Mouse (Mus musculus): ENCODE data around the gene Syt14.

Gene Syt14

DNA sequence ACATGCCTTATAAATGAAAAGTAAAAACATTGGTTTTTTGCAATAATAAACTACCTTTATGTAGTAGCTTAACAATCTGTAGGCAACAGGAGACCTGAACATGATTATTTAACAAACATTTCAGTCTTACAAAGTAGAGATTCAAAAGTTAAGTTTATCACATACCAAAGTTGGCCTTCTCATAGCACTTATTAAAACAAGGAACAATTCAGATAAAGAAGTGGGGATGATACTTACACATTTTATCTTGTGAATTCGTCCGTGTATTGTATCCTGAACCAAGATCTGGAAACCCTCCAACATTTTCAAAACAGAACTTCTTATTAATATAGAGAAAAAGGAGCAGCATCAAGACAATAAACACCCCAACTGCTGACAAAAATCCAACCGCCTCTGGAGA is 49.1 kb downstream of the Syt14 start:
- no peak for DNase-seq

DNA sequence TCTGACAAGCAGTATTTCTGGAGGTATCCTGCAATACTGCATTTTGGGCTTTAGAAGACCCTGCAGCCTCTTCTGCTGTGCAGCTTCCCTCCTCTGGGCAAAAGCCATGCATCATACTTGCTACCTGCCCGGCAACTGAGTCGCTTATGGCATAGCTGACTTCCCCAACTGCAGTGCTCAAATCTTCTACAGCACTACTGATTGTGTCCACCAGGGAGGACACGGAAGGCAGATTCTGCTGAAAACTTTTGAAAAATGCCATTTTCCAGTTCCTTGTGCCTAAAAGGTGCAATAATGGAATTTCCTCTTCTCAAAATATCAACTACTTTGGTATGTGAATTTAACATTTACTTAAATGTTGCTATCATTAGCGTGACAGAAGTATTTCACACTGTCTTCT is 51.2 kb downstream of the Syt14 start:
- no peak for DNase-seq

DNA sequence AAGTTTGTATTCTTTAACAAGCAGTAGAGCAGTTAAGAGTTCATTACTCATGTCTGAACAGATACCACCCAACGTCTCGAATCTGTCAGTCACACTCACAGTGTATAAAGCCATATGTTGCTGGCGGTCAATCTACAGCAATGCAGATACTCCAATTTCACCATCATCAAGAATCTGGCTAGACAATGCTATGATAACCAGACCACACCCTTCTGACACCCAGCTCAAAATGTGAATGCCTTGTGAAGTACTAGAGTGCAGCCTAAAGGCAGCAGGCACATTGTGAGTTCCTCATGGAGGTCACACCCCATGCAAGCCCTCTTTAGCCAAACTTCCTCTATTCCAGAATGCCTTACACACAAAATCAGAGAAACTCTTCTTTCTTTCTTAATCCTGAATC is 53.9 kb downstream of the Syt14 start:
- DNase-seq = no peak

DNA sequence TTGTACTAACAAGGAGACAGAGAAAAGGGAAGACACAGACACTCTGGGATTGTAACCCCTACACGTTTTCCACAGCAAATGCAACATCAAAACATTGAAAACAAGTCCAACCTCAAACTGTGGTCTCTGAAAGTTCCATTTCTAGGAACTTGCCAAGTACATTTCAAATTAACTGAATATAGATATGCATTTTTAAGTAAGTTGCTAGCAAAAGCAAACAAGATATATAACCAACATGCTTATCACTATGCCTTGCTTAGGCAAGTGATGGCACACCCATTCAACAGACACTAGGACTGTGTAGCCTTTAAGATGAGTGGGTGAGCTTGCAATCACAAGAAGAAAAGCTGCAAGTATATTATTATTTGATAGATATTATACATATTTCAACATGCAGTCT is 54.5 kb downstream of the Syt14 start:
- DNase-seq = no peak

DNA sequence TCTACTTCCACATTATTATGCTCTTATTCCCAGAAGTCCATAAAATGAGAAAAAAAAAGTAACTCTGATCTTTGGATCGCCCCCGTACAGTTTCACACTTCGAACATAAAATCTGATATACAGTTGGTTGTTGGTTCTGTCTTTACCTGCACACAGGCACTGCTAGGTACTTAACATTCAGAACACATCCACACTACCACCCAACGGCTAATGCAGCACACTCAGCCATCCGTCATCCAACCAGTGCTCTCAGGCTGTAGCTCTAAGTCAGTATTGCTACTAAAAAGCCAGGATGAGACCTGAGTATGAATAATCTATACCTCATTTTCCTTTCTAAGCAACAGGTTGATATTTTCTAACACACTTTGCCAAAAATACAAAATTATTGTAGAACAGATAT is 73.3 kb downstream of the Syt14 start:
- no peak for DNase-seq

DNA sequence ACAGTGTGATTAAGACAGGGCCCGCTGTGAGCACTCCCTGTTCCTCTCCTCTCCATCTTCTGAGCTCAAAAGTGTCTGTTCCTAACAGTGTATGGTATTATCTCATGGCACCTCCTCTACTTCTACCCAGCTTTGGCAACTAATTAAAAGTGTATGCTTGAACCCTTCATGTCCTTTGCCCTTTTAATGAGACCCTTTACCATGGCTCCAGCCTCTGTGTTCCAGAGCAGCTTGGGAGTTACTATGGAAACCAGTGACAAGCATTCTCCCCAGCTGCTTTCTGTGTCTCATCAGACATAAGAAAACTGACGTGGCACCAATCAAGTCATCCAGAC is 87.8 kb downstream of the Syt14 start:
- no peak for DNase-seq

DNA sequence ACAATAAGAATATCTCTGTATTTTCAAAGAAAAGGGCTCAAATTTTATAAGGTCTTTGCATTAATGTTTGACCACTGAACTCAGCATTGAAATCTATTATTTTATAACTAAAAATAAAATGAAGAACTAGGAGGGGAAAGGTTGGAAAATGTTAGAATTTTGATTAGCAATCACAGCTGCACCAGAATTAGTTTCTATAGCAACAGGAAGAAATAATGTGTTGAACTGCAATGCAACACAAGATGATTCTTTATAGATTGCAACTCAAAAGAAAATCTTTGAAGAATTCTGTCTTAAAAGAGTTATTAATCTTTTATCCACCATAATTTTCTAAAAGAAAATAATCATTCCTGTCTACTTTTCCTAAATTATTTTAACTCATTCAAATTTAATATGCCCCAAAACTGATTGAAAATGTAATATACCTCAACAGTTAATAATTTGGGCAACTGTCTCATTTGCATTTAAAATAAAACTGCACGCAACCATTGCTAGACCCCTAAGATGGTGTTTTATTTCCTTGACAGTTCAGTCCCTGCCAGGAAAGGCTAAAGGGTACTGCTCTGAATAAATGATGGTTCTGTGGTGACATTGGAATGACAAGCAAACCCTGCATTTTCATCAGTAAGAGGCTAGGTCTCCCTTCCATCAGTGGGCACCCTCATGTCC is 88.3 kb downstream of the Syt14 start:
- DNase-seq = no peak

DNA sequence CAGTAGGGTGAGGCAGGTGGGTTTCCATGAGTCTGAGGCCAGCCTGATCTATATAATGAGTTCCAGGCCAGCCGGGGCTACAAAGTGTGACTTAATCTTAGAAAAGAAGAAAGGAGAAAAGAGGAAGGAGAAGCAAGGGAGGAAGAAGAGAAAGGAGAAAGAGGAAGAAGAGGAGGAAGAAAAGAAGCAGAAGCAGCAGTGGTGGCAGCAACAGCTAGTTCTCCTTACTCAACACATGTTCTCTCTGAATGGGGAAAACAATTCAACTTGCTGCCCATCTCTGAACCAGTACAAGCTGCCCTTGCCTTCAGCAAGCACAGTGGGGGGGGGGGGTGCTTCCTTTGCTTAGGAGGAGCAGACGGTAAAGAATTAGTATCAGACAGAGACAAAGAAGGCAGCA is 96.5 kb downstream of the Syt14 start:
- no peak for DNase-seq

DNA sequence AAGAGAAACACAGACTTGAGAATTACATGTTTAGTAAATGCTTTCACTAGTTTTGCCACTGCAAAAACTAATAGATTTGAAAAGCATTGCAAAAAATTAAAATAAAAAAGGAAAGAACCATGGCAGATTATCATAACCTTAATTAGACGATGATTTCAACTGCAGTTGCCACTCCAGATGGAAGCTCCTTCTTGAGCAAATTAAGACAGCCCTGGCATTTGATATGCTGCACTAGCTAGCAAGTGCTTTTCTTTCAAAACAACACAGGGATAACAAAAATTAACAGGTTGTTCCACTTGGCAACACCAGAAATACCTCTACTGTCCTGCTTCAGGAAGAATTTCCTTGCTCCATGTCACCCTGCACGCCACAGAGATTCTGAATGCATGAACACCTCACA is 97.6 kb downstream of the Syt14 start:
- DNase-seq = no peak

DNA sequence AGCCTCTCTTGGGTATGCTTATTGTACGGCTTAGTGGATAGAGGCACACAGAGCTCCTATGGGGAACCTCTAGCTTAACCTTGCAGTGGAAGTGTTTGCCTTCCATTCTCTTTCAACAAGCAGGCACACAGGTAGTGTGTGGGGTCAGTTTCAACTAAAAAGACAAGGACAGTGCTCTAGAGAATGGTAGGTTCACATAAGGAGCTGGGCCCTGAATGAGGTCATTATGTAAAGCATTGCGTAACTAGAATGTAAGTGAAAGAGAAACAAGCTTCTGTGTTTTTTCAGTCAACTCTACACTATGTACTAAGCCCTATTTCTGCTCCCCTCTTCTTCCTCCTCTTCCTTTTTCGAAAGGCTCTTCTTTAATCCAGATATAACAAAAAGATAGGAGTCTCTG is 103.8 kb downstream of the Syt14 start:
- DNase-seq = no peak

DNA sequence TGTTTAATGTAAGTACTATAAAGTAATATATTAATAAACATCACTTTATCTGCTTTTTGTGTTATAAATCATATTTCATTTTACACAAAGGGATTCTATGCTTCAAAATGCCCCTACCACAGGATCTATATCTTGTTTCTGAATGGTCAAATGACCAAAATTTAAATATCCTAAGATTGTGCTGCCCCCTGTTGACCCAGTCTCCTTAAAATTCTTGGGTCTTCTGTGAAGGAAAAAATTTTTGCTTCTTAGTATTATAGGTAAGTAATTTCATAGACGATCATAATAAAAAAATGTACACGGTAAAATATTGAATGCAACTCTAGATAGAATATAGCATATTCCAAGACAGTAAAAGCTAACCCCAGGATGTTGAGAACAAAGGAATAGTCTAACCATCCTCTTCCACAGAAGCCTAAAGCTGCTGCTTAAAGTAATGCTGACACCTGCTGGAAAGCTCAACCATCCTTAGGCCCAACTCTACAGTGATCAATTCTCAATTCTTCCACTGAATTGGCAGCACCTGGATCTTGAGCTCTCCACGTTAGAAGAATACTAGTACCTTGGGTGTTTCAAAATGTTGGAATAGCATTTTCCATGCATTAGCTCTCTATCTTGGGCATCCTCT is 123.4 kb downstream of the Syt14 start:
- no peak for DNase-seq

DNA sequence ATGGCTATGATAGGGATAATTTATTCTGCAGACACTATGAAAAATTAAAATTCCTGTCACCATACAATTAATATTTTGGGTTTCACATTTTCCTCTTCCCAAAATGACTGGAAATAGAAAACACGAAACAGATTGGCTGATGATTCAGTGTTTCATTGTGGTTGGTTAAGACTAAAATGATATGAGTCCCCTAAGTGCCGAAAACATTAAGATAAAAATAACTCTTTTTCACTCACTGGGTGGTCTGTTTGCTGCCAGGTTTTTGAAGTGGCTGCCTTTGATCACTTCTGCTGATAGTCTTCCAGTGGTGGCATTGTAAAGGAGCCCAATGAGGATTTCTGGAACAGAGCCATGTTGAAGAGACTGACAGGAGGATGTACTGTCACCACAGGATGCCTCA is 134.1 kb downstream of the Syt14 start:
- no peak for DNase-seq

DNA sequence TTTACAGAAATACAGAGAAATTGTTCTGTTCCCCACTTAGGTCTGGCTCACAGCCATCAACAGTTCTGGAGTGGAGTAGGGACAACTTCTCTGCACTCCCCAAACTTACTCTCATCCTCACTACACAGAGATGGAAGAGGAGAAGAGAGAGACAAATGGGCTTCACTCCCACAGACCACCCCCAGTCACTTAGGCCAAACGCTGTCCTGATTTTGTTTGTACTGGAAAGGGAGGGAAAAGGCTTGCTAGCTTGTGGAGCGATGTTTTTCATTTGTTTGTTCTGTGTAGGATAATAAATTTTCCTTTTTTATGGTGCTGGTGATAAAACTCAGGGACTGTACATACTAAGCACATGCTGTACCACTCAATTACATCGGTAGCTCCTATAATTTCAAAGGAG is 134.7 kb downstream of the Syt14 start:
- DNase-seq = no peak

DNA sequence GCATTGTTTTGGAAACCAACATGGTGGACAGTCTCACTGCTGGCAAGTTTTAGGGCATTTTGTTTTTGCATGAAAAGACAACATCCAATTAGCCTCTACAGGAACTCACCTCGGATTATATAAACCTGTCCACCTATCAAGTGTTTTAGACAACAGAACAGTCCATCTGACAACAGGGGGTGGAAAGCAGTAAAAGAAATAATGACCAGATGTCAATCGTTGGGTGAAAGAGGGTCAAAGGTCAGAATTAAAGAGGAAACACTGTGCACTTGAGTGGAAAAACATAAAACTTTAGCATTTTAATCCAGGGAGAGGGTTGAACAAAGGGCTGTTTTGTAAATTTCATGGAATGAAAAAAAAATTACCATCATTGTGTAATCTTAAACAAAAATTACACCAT is 136.8 kb downstream of the Syt14 start:
- DNase-seq = no peak

DNA sequence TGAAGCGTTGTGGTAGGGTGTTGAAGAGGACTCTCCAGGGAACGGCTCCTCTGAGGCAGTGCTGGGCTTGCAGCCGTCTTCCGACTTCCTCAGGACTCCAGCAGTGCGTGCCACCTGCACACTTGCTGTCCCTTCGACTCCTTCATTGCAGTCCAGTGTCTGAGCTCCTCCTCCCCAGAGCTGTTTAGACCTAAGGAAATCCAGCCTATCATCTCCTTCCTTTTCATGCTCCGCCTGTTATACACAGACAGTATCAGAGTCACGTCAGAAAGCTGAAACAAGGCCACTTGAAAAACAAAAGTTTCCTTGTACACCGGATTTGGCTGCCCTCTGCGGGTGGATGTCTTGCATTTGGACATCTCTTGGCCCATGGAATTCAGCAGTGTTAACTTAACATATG is 138.4 kb downstream of the Syt14 start:
- DNase-seq = no peak

DNA sequence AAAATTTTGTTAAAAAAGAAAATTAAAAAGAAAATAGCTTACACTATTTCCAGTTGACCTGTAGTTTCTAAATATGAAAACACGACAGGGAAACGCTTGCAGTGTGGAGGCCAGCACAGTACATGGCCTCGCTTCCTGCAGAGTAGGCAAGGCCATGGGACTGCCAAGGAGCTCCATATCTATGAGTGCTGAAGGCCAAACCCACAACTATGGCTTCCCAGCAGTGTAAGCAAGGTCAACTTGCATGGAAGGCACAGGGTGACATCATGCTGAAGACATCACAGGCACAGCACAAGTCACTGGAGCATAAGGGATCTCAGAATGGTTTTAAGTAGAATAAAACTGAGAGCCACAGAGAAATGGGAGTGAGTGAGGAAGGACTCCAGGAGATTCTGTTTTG is 139.5 kb downstream of the Syt14 start:
- no peak for DNase-seq

DNA sequence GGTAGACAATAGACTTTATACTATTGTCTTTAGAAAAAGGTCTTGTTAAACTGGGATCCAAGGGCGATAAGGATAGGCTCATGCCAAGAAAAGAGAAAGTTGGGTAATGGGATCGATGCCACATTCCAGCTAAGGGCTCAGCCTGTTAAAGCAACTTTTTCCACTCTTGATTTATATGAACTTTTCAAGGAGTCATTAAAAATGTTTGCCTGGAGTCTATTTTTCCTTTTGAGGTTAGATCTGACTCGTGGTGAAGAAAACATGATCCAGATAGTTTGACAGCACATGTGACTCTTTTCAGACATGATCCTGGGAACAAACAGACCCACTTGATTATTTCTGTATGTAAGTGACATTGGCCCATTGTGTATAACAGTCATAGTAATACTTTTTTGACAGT is 144.9 kb downstream of the Syt14 start:
- no peak for DNase-seq

DNA sequence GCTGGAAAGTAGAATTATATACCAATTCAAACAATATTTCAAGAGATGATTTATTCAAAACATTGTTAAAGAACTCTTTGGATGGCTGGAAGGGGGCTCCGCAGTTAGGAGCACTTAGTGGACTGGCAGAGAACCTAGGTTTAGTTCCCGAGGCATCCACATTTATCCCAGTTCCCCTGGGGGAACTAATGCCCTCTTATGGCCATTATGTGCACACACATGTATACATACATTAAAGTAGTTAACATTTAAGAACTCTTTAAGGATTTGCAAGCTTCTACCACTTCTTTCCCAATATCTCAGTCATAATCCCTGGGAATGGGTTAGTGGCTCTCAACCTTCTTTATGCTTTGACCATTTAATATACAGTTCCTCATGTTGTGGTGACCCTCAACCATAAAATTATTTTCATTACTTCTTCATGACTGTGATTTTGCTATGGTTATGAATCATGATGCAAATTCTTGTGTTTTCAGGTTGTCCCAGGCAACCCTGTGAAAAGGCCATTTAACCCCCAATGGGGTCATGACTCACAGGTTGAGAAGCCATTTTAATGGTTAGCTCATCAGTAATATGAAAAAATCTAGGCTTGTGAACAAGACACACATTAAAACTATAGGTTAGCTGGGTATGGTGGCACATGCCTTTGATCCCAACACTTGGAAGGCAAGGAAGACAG is 152.8 kb downstream of the Syt14 start:
- DNase-seq = no peak

DNA sequence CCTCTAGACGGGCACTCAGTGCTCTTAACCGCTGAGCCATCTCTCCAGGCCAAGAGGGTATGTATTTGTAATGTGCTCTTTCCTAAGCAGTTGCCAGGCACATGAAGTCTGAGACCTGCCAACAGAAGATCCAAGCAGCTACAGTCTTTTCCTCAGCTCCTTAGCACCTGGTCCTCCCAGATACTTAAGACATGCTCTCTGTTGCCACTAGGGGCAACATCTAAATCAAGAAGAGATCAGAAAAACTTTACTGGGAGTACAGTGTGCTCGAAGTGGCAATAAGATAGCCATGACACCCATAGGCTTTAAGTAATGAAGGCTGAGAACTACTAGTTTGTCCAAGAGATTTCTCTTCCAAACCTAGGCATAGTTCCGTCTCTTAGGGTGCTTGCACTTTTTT is 155.4 kb downstream of the Syt14 start:
- DNase-seq = no peak

DNA sequence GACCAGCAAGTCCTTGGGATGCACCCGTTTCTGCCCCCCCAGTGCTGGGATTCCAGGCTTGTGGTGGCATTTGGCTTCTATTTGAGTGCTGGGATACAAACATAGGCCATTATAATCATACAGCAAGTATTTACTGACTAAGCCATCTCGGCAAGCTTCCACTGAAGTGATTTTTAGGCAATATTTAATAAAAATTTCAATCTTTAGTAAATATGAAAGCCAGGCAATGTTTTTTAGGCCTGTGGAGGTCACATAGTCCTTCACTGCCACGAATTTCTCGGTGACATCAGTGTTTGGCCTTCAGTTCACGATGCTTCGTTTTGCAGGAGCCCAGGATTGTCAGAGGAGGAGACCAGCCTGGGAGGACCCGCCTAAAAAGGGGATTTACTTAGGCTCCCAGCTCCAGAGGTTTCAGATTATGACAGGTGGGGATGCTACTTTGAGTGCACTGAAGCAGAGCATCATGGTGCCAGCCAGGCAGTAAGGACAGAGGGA is 156.4 kb downstream of the Syt14 start:
- DNase-seq = no peak

DNA sequence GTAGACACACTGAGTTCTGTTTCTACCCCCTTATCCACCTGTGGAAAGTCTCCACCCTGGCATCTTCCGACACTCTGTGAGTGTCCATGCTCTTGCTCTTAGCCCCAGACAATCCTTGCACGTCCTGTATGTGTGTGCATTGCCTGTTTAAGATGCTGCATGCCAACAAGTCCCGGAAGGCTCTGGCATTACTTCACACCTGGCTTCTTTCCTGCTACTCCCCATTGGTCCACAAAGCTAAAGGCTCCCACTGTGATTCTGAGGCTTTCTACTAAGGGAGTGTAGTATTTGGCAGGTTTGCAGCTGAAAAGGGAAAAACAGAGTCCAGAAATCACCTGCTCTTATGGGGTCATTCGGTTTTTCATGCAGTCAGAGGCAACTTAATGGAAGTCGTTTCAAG is 162.7 kb downstream of the Syt14 start:
- DNase-seq = no peak

DNA sequence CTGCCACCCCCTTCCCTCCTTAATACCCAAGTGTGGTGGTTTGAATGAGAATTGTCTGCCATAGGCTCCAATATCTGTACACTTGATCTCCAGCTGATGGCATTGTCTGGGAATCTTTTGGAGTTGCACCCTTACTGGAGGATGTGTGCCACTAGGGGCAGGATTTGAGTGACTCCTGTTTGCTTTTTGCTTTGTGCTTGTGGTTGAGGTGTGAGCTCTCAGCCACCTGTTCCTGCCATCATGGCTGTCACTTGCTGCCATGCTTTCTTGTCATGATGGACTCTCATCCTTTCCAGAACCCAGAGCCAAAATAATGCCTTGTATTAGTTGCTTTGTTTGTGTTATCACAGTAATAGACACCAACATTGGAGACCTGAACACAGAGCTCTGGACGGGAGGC is 165.8 kb downstream of the Syt14 start:
- DNase-seq = no peak

DNA sequence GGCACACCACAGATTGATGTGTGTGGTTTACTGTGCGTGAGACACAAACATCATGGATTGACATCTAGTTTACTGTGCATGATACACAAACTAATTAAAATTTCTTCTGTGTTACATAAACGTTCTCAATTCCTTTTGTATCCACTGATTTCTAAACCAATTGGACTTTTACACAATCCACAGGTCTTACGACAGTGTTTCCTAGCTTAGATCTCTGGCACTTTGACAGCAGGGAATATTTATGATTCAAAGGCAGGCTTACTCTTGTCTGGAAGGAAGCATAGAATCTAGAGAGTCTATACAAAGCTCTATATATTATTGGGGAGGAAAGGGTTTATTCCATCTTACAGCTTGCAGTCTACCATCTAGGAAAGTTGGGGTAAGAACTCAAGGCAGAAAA is 171.1 kb downstream of the Syt14 start:
- DNase-seq = no peak

DNA sequence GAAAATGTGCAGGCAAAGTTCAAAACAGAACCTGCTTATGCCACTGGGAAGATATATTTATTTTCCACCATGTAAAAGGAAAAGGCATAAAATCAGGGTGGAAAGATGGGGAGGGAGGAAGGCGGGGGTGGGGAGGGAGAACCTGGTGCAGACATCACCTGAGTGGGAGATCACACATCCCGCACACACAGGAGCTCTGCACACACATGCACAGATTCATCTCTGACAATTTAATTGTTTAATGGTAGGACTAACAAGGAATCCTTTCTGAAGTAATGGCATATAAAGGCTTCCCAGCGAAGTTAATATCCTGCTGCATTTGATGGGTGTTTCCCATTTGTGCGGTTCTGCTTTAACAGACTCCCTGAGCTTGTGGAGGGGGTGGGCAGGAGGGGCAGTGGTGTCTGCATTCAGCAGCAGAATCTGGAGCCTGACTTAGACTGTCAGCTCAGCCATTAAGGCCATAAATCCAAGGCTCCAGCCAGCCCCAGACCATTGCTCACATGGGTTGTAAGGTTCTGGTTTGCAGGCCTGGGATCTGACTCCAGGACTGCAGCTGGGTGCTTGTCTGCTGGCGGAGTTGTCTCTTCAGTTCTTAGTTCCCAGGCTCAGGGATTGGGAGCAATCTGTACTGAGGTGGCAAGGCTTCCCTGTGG is 174.1 kb downstream of the Syt14 start:
- no peak for DNase-seq

All from kidney, adult 11 months (tissue).